Mouse (Mus musculus) layer of hippocampus, postnatal 36 days (tissue): ENCODE results near the gene Mmp13. TPM values are rescaled to one million over a fixed set of nuclear protein-coding genes. Genes with fewer than 3 reads are reported as not detected.
"Not testable (repeated sequence)": the region's sequence is repeated elsewhere in the genome, so short reads cannot be mapped to it uniquely, and the experiment has no call there.

Experiments used
- DNase-seq, 2 experiments: peaks; one replicate each; pipeline ENCODE4 v3.0.0; 2022
- total RNA-seq, 2 experiments: library from RNA; stranded (reverse); gene quantifications; 2 replicates each; pipeline ENCODE4 v1.2.3; 2021

The Mmp13 gene
- not detected for total RNA-seq

DNA sequence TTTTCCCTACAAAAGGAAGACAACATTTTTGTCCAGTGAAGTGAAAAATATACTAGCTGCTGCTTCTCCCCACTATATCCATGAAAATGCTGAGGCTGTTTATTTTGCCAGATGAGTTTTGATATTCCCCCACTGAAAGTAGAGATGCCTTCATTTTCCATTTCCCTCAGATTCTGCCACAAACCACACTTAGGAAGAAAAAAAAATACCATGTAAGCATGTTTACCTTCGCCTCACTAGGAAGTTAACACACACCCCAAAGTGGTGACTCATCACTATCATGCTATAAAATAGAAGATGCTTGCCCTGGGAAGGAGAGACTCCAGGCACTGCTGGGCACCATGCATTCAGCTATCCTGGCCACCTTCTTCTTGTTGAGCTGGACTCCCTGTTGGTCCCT is at the start of gene Mmp13:
Mmp13 (plus strand) TSS at position 301 of the 400 bp plus-strand sequence.
- no peak for DNase-seq

DNA sequence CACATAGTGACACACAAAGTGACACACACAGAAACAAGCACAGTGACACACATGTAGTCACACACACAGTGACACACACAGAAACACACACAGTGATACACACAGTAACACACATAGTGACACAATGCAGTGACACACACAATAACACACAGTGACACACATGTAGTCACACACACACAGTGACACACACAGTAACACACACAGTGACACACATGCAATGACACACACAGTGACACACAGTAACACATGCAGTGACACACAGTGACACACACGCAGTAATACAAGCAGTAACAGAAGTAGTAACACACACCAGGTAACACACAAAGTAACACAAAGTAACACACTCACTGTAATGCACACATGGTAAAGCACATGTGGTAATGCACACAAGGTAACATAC is 33.7 kb upstream of the Mmp13 start:
- no peak for DNase-seq

DNA sequence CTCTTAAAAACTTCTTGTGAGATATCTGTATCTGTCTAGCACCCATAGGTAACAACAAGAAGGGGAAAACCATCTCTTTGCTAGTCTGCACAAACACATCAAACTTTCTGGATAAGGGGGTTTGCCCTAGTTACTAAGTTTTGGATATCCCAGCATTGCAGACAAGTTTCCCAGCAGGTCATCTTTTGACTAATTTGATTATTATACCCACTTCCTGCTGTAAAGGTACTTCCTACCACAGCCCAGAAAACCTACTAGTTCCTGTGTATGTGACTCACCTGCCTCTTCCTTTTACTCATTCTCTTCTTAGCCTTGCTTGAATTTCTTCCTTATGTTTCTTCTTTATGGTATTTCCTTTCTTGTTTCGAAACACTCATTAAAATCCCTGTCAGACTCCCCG is 32.3 kb upstream of the Mmp13 start:
- no peak for DNase-seq

DNA sequence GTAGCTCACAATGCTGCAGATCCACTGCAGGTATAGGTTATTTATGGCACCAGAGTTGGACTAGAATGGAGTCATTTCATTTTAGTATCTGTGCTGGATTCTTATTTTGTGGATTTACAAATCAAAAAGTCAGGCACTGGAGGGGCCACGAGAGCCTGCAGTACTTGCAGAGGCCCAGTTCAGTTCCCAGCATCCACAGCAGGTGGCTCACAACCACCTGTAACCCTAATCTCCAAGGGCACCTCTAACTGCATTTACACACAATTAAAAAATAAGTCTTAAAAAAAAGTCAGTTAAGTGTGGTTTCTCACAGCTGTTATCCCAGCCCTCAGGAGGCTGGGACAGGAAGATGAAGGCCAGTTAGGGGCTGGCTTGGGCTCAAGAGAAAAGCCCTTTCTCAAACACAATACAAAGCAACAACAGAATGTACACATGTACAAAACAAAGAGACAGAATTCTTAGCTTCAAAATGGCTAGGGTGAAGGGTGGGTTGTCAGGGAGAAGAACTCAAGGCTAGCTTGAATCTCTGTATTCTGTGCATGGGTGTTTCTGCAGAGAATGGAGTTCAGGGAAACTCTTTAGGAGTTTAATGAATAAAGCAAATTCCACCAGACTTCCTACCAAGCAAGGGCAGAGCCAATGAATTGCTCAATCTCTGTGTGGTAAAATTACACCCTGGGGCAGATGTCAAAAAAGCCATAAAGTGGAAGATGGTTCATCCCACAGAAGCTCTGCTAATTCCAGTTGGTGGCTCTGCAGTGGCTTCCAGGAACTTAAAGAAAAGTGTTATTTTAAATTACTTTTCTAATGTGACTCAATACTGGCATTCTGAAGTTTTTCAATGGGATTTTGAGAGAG is 19.3 kb upstream of the Mmp13 start:
- DNase-seq, result no peak

DNA sequence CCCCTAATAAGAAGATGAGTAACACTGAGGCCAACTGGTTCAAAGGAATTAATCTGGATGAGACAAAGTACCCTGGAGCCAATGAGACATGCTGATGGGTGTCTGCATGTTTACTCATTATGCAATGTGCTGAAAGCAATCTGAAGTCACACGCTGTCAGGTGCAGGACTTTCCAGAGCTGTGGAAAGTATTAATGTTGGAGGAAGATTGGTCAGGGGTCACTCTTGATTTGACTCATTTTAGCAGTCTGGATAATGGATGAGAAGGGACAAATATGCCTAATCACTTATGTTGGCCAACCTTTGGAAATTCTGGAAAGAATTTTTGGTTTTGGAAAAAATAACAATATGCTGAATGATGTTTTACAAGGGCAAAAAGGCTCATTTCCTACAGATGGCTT is 10.6 kb upstream of the Mmp13 start:
- DNase-seq, result no peak

DNA sequence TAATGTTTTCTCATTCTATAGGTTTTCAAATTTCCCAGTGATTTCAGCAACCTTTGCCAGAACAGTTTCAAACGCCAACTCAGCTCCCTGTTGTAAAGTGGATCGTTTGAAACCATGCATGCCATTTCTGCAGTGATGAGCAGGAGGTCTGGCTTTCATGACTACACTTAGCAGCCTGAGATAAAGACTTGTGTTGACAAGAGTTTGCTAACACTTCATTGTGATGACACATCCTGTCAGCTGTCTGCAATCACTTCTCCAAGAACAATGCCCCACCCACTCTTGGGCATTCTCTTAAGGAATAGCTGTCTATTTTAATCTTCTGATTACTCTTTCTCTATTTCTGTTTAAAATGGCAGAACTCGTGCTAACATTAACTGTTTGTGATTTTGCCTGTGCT is 2.2 kb upstream of the Mmp13 start:
- no peak for DNase-seq

DNA sequence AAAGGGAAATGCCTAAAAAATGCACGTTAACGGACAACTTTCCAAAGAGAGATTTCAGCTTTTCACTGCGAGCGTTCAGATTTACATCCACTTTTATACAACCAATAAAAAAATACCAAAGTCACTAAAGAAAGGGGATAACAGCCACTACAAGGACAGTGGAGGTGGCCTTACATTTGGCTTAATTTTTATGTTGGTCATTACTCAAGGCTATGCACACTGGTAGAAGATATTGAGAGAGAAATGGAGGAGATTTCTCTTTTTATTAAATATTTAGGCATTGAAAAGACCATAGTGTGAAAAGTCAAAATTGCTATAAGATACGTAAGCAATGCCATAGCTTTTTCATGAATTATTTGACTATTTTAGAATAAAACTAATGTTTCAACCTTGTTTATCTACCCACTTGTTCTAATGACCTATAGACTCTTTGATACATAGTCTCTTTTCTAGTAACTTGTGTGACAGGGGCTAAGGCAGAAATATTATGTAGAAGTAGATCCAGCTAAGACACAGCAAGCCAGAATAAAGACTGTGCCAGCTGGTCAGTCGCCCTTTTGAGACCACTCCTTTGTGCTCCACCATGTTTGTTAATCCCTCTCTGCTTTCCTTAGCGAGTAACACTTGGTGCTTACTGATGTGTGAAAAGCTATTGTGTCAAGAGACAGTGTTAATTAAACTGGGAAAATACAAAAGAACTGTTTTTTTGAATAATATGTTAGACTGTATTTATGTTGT is 10.4 kb downstream of the Mmp13 start:
- DNase-seq, result no peak

DNA sequence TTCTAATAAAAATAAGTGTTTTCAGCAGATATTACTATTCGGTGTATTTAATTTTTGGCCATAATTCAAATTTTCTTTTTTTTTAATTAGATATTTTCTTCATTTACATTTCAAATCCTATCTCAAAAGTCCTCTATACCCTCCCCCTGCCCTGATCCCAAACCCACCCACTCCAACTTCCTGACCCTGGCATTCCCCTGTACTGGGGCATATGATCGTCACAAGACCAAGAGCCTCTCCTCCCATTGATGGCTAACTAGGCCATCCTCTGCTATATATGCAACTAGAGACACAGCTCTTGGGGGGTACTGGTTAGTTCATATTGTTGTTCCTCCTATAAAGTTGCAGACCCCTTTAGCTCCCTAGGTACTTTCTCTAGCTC is 11.0 kb downstream of the Mmp13 start:
- DNase-seq, result not testable (repeated sequence)

DNA sequence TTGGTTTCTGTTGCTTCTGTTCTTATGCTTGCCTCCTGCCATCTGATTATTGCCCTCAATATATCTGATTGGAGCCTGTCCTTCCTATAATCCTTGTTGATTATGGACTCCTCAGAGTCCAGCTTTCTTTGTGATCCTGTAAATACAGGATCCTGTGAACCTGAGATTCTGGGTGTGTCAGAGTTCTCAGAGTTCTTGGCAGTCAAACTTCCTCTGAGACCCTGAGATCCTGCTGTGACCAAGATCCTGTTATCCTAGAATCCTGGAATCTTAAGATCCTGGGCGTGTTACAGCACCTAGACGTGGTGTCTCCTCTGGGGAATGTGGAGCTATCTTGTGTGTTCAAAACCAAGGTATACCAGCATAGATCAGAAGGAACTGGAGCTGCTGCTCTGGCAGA is 17.2 kb downstream of the Mmp13 start:
- no peak for DNase-seq

DNA sequence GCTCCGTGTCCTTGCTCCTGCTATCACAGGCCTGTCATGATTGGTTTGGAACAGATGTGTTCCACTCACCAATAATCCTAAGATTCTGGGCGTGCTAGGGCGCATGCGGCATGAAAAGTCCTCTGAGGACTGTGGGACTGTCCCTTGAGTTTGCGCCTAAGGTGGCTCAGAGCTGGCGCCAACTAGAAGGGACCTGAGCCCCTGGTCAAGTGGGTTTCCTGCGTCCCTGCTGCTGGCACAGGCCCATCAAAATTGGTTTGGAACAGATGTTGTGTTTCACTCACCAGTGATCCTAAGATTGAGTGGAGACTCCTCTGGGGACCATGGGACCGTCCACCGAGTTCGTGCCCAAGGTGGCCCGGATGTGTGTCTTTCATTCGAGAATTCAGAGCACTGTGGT is 17.6 kb downstream of the Mmp13 start:
- no peak for DNase-seq

DNA sequence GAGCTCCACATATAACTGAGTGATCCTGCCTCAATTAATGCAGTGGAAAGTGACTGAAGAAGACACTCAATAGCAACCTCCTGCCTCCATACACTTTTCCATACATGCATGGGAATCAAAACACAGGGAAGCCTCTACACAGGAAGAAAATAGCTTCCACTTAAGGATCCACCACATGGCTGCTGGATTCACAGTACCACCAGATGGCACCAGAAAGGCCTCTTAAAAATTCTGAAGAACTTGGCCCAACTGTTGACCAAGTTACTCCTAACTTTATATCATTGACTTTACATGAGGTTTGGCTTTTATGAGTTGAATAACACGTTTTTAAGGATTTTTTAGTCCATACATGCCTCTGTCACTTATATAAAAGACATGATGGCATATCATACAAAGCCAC is 19.8 kb downstream of the Mmp13 start:
- no peak for DNase-seq

DNA sequence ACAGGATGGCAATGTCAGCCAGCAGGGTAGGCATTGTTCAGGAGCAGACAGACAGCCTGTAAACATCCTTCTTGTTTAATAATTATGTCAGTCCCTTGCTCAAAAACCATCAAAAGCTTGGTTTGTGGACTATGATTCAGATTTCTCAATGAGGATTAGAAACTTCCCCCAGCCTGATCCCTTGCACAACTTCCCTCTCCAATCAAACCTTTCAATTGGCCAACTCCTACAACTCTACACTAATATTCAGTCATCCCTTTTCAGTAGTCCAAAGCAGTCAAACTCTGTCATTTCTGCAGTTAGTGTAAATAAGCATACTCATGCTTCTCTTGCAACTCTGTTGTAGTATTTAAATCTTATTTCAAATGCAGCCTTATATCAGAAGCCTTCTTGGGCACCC is 59.5 kb downstream of the Mmp13 start:
- DNase-seq, result no peak

Other genes starting within 250 kb of the Mmp13 start
- gene Dync2h1, start 88.1 kb upstream of the Mmp13 start, total RNA-seq, result 10 to 100 TPM; 32.3 to 34.4 TPM
- 10 to 100 TPM; 78.1 to 82.8 TPM for gene Dcun1d5, start 88.0 kb upstream of the Mmp13 start, total RNA-seq
- not detected for gene Mmp12, start 71.9 kb downstream of the Mmp13 start, total RNA-seq
- not detected for gene Mmp1b, start 115.5 kb downstream of the Mmp13 start, total RNA-seq
- not detected for gene Mmp3, start 173.3 kb downstream of the Mmp13 start, total RNA-seq
- not detected for gene Mmp10, start 229.8 kb downstream of the Mmp13 start, total RNA-seq